Mouse (Mus musculus) erythroblast, embryonic 14.5 days (primary cell): ENCODE data around the gene Adam21.

Source experiments
- GATA1 ChIP-seq: IDR thresholded peaks from 2 replicates; pipeline ENCODE4 v1.6.1; 2012; ENCODE audit warnings: low read length, inconsistent platforms, mixed read lengths
- TAL1 ChIP-seq: IDR thresholded peaks from 3 replicates; pipeline ENCODE4 v1.6.1; 2012; ENCODE audit warnings: low read length, inconsistent platforms, mixed read lengths

DNA sequence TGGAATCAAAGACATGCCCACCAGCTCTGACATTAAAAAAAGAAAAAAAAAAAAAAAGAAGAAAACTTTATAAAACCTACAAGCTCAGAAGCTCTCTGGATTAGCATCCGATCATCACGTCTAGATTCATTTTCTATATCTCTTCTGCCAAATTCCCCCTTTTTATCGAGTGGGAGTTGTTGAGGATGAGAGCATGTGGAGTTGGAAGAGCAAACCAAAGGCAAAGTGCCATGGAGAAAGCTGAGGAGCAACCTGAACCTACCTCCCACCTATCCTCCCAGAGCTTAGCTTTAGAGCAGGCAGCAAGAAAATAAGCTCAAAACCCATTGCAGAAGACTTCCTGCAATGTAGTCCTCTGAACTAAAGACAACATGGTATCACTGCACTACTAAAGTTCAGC lies 4.1 kb downstream of the Adam21 start:
- TF ChIP-seq GATA1 (no peak), TAL1 (no peak)
